Mouse (Mus musculus): ENCODE measurements around the gene Il10.

DNA sequence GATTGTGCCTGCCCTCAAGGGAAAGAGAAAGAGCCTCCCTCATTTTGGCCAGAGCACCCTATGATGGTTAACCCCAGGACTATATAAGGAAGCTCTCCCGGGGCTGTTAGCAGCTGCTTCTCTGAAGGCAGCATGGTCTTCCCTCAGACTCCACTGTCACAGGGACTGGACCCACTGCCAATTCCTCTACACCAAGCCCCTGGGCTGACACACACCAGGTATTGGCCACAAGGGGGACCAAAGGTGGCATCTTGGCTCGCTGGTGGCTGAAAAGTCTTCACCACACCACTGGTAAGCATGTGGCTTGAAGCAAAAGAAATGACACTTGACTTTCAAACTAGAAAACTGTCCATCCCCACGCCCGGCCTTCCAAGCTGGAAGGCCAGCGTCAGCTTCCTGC is 31.0 kb downstream of the Il10 start:
- no peak for TF ChIP-seq POLR2A (IDR thresholded peaks at IDR 0.05; ENCODE audit: borderline replicate concordance, low read depth, low read length)
- no peak for TF ChIP-seq CTCF (IDR thresholded peaks at IDR 0.05; ENCODE audit: low read depth, low read length)

All from bone marrow macrophage, adult 2 months (primary cell).